Comparison of ENCODE assay signal across 24 mouse cellular contexts in the genomic region with DNA sequence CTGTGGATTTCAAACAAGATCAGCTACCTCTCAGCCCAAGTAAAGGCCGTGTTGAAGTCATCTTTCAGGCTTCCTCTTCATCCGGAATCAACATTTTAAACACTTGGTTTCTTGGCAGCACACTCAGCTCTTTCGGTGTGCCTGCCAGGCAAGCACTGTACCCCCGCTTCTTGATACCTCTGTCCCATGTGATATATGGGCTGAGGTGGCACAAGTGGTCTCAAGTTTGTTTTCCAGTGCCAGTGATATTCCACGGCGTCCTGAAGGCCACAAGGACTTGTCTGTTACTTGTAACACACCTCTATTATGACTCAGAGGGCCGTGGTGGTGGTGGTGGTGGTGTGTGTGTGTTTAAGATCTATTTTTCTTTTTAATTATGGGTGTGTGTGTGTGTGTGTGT. TPM values are rescaled to one million over a fixed set of nuclear protein-coding genes. Genes with fewer than 3 reads are reported as not detected.
DNase-seq lines count a peak whose midpoint lies in the region; ATAC-seq and TF ChIP-seq lines count a peak whose summit lies in the region.
"Had no signal": no experiment of that assay in that cellular context is flagged by ENCODE, and none has a peak within 500 bp of the region (broad histone marks: within the 10 kb centered on the region; RNA-seq: fewer than 3 reads in every experiment).

No protein-coding gene starts in this region.

- no peak for TF ChIP-seq POLR2A in small intestine, adult 2 months (IDR thresholded peaks at IDR 0.05; ENCODE audit: low read depth, low read length)

- no peak for DNase-seq in kidney, postnatal 25 days
- peak; percentile 6 for DNase-seq in 416B (ENCODE audit: low read depth)
- no peak for DNase-seq in liver, embryonic 11.5 days (ENCODE audit: low spot score)
- DNase-seq in gastrocnemius, postnatal 25 days = no peak
- DNase-seq: adrenal gland, adult 8-10 months; adrenal gland, postnatal 36 days; cerebellum, adult 2 months; cerebellum, postnatal 10 days; gastrocnemius, postnatal 14 days; heart, postnatal 4 days had no signal

- no peak overlapping the region for H3K9ac ChIP-seq in intestine, embryonic 16.5 days (ENCODE audit: low read depth, low read length)
- H3K9ac ChIP-seq in intestine, embryonic 15.5 days = no peak overlapping the region
- no peak overlapping the region for H3K9ac ChIP-seq in kidney, embryonic 16.5 days (replicated peaks; ENCODE audit: low read length)
- no peak overlapping the region for H3K9ac ChIP-seq in liver, embryonic 11.5 days (ENCODE audit: low read depth, low read length)
- H3K9ac ChIP-seq: embryonic facial prominence, embryonic 15.5 days; forebrain, embryonic 12.5 days; heart, embryonic 13.5 days; hindbrain, embryonic 12.5 days had no signal

- no peak overlapping the region for H3K4me2 ChIP-seq in intestine, embryonic 16.5 days (ENCODE audit: low read depth, low read length)
- no peak overlapping the region for H3K4me2 ChIP-seq in intestine, embryonic 15.5 days (replicated peaks)
- H3K4me2 ChIP-seq in kidney, embryonic 16.5 days (replicated peaks; ENCODE audit: low read depth, low read length) = no peak overlapping the region
- H3K4me2 ChIP-seq in liver, embryonic 11.5 days = no peak overlapping the region
- H3K4me2 ChIP-seq: embryonic facial prominence, embryonic 15.5 days; forebrain, embryonic 12.5 days; heart, embryonic 13.5 days; hindbrain, embryonic 12.5 days had no signal

- H3K4me1 ChIP-seq in intestine, embryonic 16.5 days (ENCODE audit: control insufficient read depth, insufficient read depth, low read length) = peaks cover 26% of the 10 kb centered on the region
- peaks cover 13% of the 10 kb centered on the region for H3K4me1 ChIP-seq in intestine, embryonic 15.5 days (replicated peaks)
- peaks cover 26% of the 10 kb centered on the region for H3K4me1 ChIP-seq in kidney, embryonic 16.5 days (ENCODE audit: insufficient read depth, low read length)
- H3K4me1 ChIP-seq in small intestine, adult 2 months (ENCODE audit: control insufficient read depth, insufficient read depth, insufficient read length, low read length) = peaks cover 26% of the 10 kb centered on the region; the same call in 1 of the 2 replicates
- H3K4me1 ChIP-seq in liver, embryonic 11.5 days (replicated peaks; ENCODE audit: control insufficient read depth, insufficient read depth, low read length) = peaks cover 4% of the 10 kb centered on the region; the same call in 1 of the 2 replicates

- peaks cover 10% of the 10 kb centered on the region; the same call in 1 of the 2 replicates for H3K27me3 ChIP-seq in intestine, embryonic 16.5 days (replicated peaks; ENCODE audit: control insufficient read depth, insufficient read depth, low read length)
- H3K27me3 ChIP-seq in intestine, embryonic 15.5 days (replicated peaks) = peaks cover 9% of the 10 kb centered on the region; the same call in 1 of the 2 replicates
- peaks cover 11% of the 10 kb centered on the region; the same call in 1 of the 2 replicates for H3K27me3 ChIP-seq in kidney, embryonic 16.5 days (ENCODE audit: insufficient read depth, low read length)
- H3K27me3 ChIP-seq in small intestine, adult 2 months (ENCODE audit: control insufficient read depth, insufficient read depth, low read length) = no peaks in the 10 kb centered on the region
- peaks cover 26% of the 10 kb centered on the region for H3K27me3 ChIP-seq in liver, embryonic 11.5 days (replicated peaks; ENCODE audit: control insufficient read depth, insufficient read depth, low read length)

- no peak for TF ChIP-seq CTCF in small intestine, adult 2 months (IDR thresholded peaks at IDR 0.05; ENCODE audit: extremely low read depth, insufficient read length, insufficient replicate concordance, low read depth, low read length)

- 0 out of 2 replicates have a peak, but pooled peaks cover 2% of the 10 kb centered on the region for H3K36me3 ChIP-seq in intestine, embryonic 16.5 days (ENCODE audit: control insufficient read depth, insufficient read depth, low read length)
- H3K36me3 ChIP-seq in intestine, embryonic 15.5 days = no peaks in the 10 kb centered on the region
- H3K36me3 ChIP-seq in kidney, embryonic 16.5 days (ENCODE audit: insufficient read depth, low read length) = peaks cover under 1% of the 10 kb centered on the region
- H3K36me3 ChIP-seq in small intestine, adult 2 months (ENCODE audit: control insufficient read depth, insufficient read depth, low read length) = peaks cover 10% of the 10 kb centered on the region
- peaks cover 5% of the 10 kb centered on the region for H3K36me3 ChIP-seq in liver, embryonic 11.5 days (ENCODE audit: control insufficient read depth, insufficient read depth, low read length)

- ATAC-seq in intestine, embryonic 16.5 days = peak; percentile 9; the same call in 1 of the 2 replicates
- ATAC-seq in intestine, embryonic 15.5 days = no peak; the same call in 1 of the 2 replicates
- ATAC-seq in kidney, embryonic 16.5 days (ENCODE audit: low FRiP score, low TSS enrichment) = peak; percentile 29; the same call in 1 of the 2 replicates
- ATAC-seq in liver, embryonic 11.5 days (replicated peaks; ENCODE audit: low FRiP score) = no peak
- ATAC-seq: CD4-positive, CD25-positive, alpha-beta regulatory T cell, adult 4 months; forebrain, embryonic 16.5 days; hindbrain, postnatal 0 days had no signal

- H3K9me3 ChIP-seq in intestine, embryonic 16.5 days (ENCODE audit: control insufficient read depth, low read length) = no peaks in the 10 kb centered on the region
- no peaks in the 10 kb centered on the region for H3K9me3 ChIP-seq in intestine, embryonic 15.5 days
- H3K9me3 ChIP-seq in kidney, embryonic 16.5 days (ENCODE audit: low read length) = no peaks in the 10 kb centered on the region
- no peaks in the 10 kb centered on the region for H3K9me3 ChIP-seq in liver, embryonic 11.5 days (ENCODE audit: control insufficient read depth, low read length)
- H3K9me3 ChIP-seq: embryonic facial prominence, embryonic 15.5 days; forebrain, embryonic 12.5 days; G1E; heart, embryonic 13.5 days; hindbrain, embryonic 12.5 days had no signal

- H3K4me3 ChIP-seq in intestine, embryonic 16.5 days (ENCODE audit: low read length) = no peak overlapping the region
- no peak overlapping the region for H3K4me3 ChIP-seq in intestine, embryonic 15.5 days (replicated peaks)
- no peak overlapping the region for H3K4me3 ChIP-seq in kidney, embryonic 16.5 days (ENCODE audit: low read length)
- no peak overlapping the region for H3K4me3 ChIP-seq in small intestine, adult 2 months (ENCODE audit: low read depth, low read length)
- no peak overlapping the region for H3K4me3 ChIP-seq in liver, embryonic 11.5 days (ENCODE audit: low read depth, low read length)
- H3K4me3 ChIP-seq: embryonic facial prominence, embryonic 15.5 days; forebrain, embryonic 12.5 days; heart, embryonic 13.5 days; hindbrain, embryonic 12.5 days had no signal

- WGBS in intestine, embryonic 16.5 days = 79% methylated on average over 7 of the region's 7 CpGs
- 72% methylated on average over 7 of the region's 7 CpGs for WGBS in intestine, embryonic 15.5 days
- 37% methylated on average over 7 of the region's 7 CpGs for WGBS in kidney, embryonic 16.5 days
- 29% methylated on average over 7 of the region's 7 CpGs for WGBS in small intestine, adult 2 months
- WGBS in liver, embryonic 11.5 days = 78% methylated on average over 7 of the region's 7 CpGs

- H3K27ac ChIP-seq in intestine, embryonic 16.5 days (ENCODE audit: low read length) = peak overlapping the region; percentile 15; the same call in 1 of the 2 replicates
- H3K27ac ChIP-seq in intestine, embryonic 15.5 days = no peak overlapping the region
- no peak overlapping the region for H3K27ac ChIP-seq in kidney, embryonic 16.5 days (ENCODE audit: low read length)
- H3K27ac ChIP-seq in small intestine, adult 2 months (ENCODE audit: insufficient read depth, low read depth, low read length) = peak overlapping the region; percentile 96
- H3K27ac ChIP-seq in liver, embryonic 11.5 days (ENCODE audit: low read depth, low read length) = no peak overlapping the region
- H3K27ac ChIP-seq: embryonic facial prominence, embryonic 15.5 days; forebrain, embryonic 12.5 days; heart, embryonic 13.5 days; hindbrain, embryonic 12.5 days; hindbrain, postnatal 0 days had no signal

RNA-seq across cellular contexts. Expression of a gene that starts 16.3 kb away (rescaled TPM):
- 12.0 and 17.1 TPM in 2 replicates for polyA plus RNA-seq in intestine, embryonic 16.5 days (2015; fragmentation: Nextera tagmentation; extraction: Ambion mirVana)
- 12.8 and 14.6 TPM in 2 replicates for polyA plus RNA-seq in intestine, embryonic 15.5 days (2015; fragmentation: Nextera tagmentation; extraction: Ambion mirVana)
- 3.9 and 4.0 TPM in 2 replicates for polyA plus RNA-seq in kidney, embryonic 16.5 days (2015; fragmentation: Nextera tagmentation; extraction: Ambion mirVana)
- polyA plus RNA-seq in small intestine, adult 2 months (2012; rRNA removed) = 26.5 and 48.7 TPM in 2 replicates
- 0.15 and 0.17 TPM in 2 replicates for polyA plus RNA-seq in liver, embryonic 11.5 days (2014; fragmentation: Nextera tagmentation; extraction: Ambion mirVana)
- not detected for total RNA-seq in gastrocnemius, postnatal 25 days (2021)
- total RNA-seq: granulocyte monocyte progenitor cell, adult 5-6 weeks had no signal
- polyA plus RNA-seq: CD4-positive, CD25-positive, alpha-beta regulatory T cell, adult 4 months; G1E had no signal

RNA-seq across cellular contexts. Expression of a gene that starts 44.5 kb away (rescaled TPM):
- not detected in 2 replicates for polyA plus RNA-seq in intestine, embryonic 16.5 days (2015; fragmentation: Nextera tagmentation; extraction: Ambion mirVana)
- not detected in 2 replicates for polyA plus RNA-seq in intestine, embryonic 15.5 days (2015; fragmentation: Nextera tagmentation; extraction: Ambion mirVana)
- polyA plus RNA-seq in kidney, embryonic 16.5 days (2015; fragmentation: Nextera tagmentation; extraction: Ambion mirVana) = not detected in 2 replicates
- polyA plus RNA-seq in small intestine, adult 2 months (2012; rRNA removed) = 0.13 TPM in 1 of 2 replicates, not detected in the other
- 0.22 TPM in 1 of 2 replicates, not detected in the other for polyA plus RNA-seq in liver, embryonic 11.5 days (2014; fragmentation: Nextera tagmentation; extraction: Ambion mirVana)
- total RNA-seq in gastrocnemius, postnatal 25 days (2021) = not detected
- total RNA-seq: gastrocnemius, postnatal 14 days; granulocyte monocyte progenitor cell, adult 5-6 weeks; hindbrain, postnatal 0 days had no signal
- polyA plus RNA-seq: CD4-positive, CD25-positive, alpha-beta regulatory T cell, adult 4 months; cerebellum, adult 2 months; embryonic facial prominence, embryonic 11.5 days; forebrain, embryonic 12.5 days; forebrain, embryonic 16.5 days; G1E; hindbrain, embryonic 12.5 days; hindbrain, postnatal 0 days had no signal

Comparison
In these comparisons a context has a peak if more than half of its experiments do, and no peak if none do; other contexts are left out.
1. ATAC-seq: peak in intestine, embryonic 16.5 days (single experiment) and kidney, embryonic 16.5 days (single experiment); none in intestine, embryonic 15.5 days (single experiment) and liver, embryonic 11.5 days (single experiment).
2. H3K27ac ChIP-seq: peak in intestine, embryonic 16.5 days (single experiment) and small intestine, adult 2 months (single experiment); none in intestine, embryonic 15.5 days (single experiment), kidney, embryonic 16.5 days (single experiment) and liver, embryonic 11.5 days (single experiment).